Mouse (Mus musculus): ENCODE results near the gene Prom2. TPM values are rescaled to one million over a fixed set of nuclear protein-coding genes. Genes with fewer than 3 reads are reported as not detected.

Gene Prom2
- under 1 TPM; 0.18 to 0.21 TPM for total RNA-seq (2021)

- DNase-seq (ENCODE audit: low spot score in 2 of 2) = no peak
- intact Hi-C loops (cut with DNase I) = no loop called here
These were observed at the start of gene Prom2 for GRCm38 (mm10) chr2:127541185-127541584. TSS of gene Prom2 (minus strand) at chr2:127541467.

DNA sequence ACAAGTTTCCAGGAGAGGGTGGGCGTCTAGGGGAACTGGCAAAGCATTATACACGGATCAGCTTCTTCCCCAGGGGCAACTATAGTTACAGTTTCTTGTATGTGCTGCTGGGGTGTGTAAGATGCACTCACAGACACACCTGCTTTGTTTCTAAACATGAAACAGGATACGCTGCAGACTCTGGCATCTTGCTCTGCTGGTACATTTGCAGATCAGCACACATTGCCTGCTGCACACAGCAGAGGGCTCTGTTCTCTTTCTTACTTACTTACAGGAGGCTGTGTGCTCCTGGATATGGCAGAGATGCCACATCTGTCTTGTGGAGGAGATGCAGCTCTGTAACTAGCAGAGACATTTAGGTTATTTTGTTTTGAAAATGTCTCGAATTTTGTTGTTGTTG lies 49.6 kb upstream of the Prom2 start:
- DNase-seq (ENCODE audit: low spot score in 2 of 2) = no peak
- intact Hi-C loops (cut with DNase I) = no loop called here

GRCm38 (mm10) chr2:127590204-127590603 lies 48.9 kb upstream of the Prom2 start:
- intact Hi-C loops (cut with DNase I) = no loop called here
- no peak for DNase-seq (ENCODE audit: low spot score in 2 of 2)

DNA sequence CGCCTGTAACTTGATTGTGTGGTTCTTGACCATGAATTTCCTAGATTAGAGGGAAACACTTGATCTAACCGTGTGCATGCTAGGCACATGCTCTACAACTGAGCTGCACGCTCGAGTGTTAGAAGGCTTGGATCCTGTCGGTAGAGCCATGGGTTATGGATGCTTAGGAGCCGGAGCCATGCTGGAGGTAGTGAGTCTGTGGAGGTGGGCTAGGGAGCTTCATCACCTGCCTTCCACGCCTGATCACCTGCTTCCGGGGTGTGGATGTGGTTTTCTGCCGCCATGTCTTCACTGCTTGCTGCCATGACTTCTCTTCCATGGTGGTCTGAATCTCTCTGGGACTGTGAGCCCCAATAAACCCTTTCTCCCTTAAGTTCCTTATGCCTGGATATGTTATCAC lies 47.6 kb upstream of the Prom2 start:
- DNase-seq (ENCODE audit: low spot score in 2 of 2) = no peak
- intact Hi-C loops (cut with DNase I) = no loop called here

- intact Hi-C loops (cut with DNase I) = no loop called here
- no peak for DNase-seq (ENCODE audit: low spot score in 2 of 2)
These were observed 46.2 kb upstream of the Prom2 start for GRCm38 (mm10) chr2:127587514-127587844.

DNA sequence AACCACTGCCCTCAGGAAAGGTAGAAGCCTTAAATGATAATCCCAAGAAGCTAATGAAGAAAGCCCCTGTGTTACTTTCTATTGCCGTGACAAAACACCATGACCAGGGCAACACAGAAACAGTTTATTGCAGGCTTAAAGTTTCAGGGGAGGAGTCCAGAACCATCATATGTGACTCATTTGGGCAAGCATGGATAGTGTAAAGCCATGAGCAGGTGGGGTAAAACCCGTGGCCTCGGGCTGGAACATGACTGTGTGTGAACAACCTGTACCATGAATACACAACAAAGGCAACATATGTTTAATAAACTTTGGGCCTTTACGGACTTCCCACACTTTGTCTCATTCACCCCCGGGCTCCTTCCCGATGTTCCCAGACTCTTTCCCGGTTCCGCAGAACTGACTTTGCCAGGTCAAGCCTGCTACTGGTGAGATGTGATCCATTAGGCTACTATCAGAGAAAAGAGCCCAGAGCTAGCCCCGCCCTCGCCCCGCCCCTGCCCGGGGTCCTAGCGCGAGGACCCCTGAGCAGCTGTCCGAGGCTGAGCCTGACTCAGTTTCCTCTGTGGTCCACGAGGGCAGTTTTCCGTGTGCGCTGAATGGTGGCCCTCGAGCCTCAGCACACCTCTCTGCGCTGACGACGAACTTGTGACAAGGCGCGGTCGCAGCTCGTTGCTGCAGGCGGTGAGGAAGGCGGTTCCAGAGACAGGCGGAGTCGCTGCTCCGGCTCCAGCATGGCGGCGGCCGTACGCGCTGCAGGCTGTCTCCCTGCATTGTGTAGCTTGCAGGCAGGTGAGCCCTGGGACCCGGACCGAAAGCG lies 45.6 kb upstream of the Prom2 start, which contains the start of the genes Zfp661 and Mrps5:
Zfp661 (minus strand) TSS at position 401 of the 820 bp plus-strand sequence.
Mrps5 (plus strand) TSS at position 529 of the 820 bp plus-strand sequence.
- intact Hi-C loops (cut with DNase I) = no loop called here
- DNase-seq (ENCODE audit: low spot score in 2 of 2) = peak; percentile 81 to 85

GRCm38 (mm10) chr2:127584436-127584858 lies 43.2 kb upstream of the Prom2 start:
- intact Hi-C loops (cut with DNase I) = no loop called here
- DNase-seq (ENCODE audit: low spot score in 2 of 2) = peak; percentile 95 to 98

DNA sequence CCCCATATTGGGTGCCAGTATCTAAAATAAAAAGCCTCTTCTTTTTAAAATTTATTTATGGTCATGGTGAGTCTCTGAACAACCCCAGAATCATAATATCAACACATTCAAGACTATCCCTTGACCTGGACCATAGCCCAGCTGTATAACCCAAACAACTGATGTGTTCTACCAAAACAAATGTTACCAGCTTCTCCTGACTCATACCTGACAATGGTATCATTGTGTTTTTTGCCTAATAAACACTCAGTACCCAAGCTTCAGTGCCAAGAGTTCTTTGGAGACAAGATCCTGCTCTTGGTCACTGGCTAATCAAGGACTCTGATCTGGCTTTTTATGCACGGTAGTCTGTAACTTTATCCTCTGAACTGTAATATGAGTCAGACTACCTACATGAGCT lies 32.1 kb upstream of the Prom2 start:
- no peak for DNase-seq (ENCODE audit: low spot score in 2 of 2)
- intact Hi-C loops (cut with DNase I) = no loop called here

DNA sequence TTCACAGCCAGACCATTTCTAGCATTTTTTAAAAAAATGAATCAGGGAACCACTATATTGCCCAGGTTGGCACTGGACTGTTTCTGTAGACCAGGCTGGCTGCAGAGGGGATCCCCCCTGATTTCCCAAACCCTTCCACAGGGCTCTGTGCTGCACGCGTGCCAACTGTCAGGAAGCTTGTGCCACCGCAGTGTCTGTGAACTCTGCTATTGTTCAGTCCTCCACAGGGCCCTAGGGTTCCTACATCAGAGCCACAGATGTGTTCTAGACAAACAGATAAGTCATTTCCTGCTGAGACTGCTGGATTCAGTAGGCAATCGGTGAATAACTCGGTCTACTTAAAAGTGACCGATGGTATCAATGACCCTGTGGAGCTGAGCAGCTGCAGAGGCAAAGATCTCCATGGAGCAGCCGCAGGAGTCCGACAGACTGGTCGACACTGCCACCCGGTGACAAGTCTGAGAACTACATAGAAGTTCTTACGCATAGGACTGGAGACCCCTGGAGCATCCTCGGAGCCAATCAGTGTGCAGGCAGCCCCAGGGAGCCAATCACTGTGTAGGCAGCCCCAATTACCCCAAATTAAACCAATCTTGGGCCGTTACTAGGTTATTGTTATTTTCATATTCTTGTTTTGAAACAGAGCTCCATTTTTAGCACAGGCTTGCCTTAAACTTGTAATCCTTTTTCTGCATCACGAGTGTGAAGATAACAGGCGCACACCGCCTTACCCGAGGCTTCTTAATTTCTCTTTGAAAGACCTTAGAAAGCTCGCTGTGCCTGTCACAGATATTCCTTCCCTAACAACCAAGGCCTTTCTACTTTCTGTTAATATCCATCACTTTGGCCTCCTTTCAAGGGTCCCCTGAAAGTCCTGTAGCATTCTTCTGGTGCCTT lies 18.1 kb upstream of the Prom2 start:
- DNase-seq (ENCODE audit: low spot score in 2 of 2) = peak; percentile 94 to 96
- intact Hi-C loops (cut with DNase I) = loop anchor here (2.0 kb wide), 3 partner anchors 53 to 197 kb away; partner anchors contain the start of gene Adra2b

- intact Hi-C loops (cut with DNase I) = loop anchor here (1.0 kb wide), 1 partner anchor 44 kb away; no protein-coding TSS in a partner anchor
- DNase-seq (ENCODE audit: low spot score in 2 of 2) = peak; percentile 45 to 70
These were observed 9.8 kb upstream of the Prom2 start for GRCm38 (mm10) chr2:127551078-127551477.

GRCm38 (mm10) chr2:127550446-127550845 lies 9.2 kb upstream of the Prom2 start:
- intact Hi-C loops (cut with DNase I) = no loop called here
- no peak for DNase-seq (ENCODE audit: low spot score in 2 of 2)

DNA sequence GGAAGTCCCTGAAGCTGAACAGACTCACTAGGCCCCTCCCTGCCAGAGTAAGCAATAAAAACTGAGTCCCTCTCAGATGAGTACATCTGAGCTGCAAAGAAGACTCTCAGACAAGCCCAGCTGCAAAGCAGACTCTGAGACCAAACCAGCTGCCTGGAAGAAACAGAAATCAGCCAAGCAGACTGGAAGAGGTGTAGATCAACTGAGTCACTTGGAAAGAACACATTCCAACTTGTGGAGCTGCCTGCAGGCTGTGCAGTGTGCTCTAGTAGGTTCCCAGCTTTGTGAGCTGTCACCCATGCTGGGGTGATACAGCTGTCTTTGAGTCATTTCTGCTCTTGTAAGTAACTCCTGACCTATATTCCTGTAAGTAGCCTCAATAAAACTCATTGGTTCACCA lies 8.4 kb upstream of the Prom2 start:
- no peak for DNase-seq (ENCODE audit: low spot score in 2 of 2)
- intact Hi-C loops (cut with DNase I) = no loop called here

GRCm38 (mm10) chr2:127548342-127549074 lies 7.2 kb upstream of the Prom2 start:
- DNase-seq (ENCODE audit: low spot score in 2 of 2) = no peak
- intact Hi-C loops (cut with DNase I) = no loop called here

GRCm38 (mm10) chr2:127541697-127542096 lies 430 bp upstream of the Prom2 start:
- no peak for DNase-seq (ENCODE audit: low spot score in 2 of 2)
- intact Hi-C loops (cut with DNase I) = no loop called here

GRCm38 (mm10) chr2:127539494-127539893 lies 1.8 kb downstream of the Prom2 start:
- intact Hi-C loops (cut with DNase I) = no loop called here
- DNase-seq (ENCODE audit: low spot score in 2 of 2) = no peak

DNA sequence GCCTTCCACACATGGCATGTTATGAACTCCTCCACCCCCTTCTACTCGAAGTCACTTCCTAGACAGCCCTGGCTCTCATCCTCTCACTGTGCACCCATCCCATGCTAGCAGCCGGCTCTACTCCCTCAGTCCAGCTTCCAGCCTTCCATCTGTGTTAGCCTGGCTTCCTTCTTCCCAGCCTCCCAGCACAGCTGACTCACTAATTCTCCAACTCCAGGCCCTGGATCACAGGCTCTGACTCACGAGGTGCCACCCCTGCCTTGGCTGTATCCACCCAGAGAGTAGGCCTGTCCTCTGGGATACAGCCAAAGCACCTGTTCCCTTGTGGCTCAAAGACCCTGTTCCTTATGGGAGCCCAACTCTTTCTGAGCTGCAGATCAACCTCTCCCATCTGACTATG lies 3.7 kb downstream of the Prom2 start:
- intact Hi-C loops (cut with DNase I) = loop anchor here (1.0 kb wide), 1 partner anchor 20 kb away; no protein-coding TSS in a partner anchor
- peak in 1 of 2 experiments; percentile 91 for DNase-seq (ENCODE audit: low spot score in 2 of 2)

DNA sequence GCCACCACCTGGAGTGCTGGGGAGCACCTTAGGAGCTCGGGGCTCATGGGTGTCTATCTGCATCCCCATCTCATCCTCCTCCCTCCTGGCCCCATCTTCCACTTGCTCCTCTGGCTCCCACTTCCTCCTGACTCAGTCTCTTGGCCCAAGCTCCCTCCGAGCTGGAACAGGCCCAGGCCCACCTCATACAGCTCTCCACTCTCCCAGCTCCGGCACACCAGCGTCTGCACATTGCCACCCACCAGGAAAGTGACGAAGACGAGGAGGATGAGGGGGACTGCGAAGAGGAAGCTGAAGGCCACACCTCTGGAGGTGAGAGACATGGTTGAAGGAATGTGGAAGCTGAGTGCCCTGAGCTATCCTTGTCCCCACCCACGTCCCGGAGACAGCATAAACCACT lies 5.9 kb downstream of the Prom2 start:
- intact Hi-C loops (cut with DNase I) = loop anchor here (2.0 kb wide), 1 partner anchor 15 kb away; no protein-coding TSS in a partner anchor
- DNase-seq (ENCODE audit: low spot score in 2 of 2) = peak in 1 of 2 experiments; percentile 95

- DNase-seq (ENCODE audit: low spot score in 2 of 2) = no peak
- intact Hi-C loops (cut with DNase I) = no loop called here
These were observed 8.9 kb downstream of the Prom2 start for GRCm38 (mm10) chr2:127532379-127532778.

DNA sequence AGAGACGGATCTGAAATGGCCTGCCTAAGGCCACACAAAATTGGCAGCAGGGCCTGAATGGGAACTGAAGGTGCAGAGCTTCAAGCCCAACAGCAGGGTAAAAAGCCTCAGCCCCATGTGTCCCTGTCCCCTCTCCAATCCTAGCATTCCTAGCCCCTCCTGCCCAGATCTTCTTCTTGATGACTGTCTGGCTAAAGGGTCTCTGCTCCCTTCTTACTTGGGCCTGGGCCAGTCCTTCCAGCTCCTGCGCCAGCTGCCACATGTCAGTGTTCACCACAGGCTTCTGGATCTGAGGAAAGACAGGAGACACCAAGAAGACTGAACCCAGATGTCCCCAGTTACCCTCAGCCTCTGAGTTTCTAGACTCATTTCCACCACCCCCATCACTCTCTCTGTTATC lies 9.7 kb downstream of the Prom2 start:
- no peak for DNase-seq (ENCODE audit: low spot score in 2 of 2)
- intact Hi-C loops (cut with DNase I) = no loop called here

GRCm38 (mm10) chr2:127530418-127530817 lies 10.8 kb downstream of the Prom2 start:
- no peak for DNase-seq (ENCODE audit: low spot score in 2 of 2)
- intact Hi-C loops (cut with DNase I) = no loop called here
